Mouse (Mus musculus) midbrain, embryonic 16.5 days (tissue): ENCODE results near the gene Dhx8. TPM values are rescaled to one million over a fixed set of nuclear protein-coding genes. Genes with fewer than 3 reads are reported as not detected.
A peak's percentile ranks its signal among the peaks of the same experiment; 100 is the strongest.

Experiments used
- ATAC-seq: fragments of 200-750 bp; cut with Nextera tagmentation; 2 replicates; pipeline ENCODE4 v1.8.0; 2017; ENCODE audit warnings: moderate TSS enrichment
- H3K27ac ChIP-seq: fragments of 300-500 bp; sonication (generic); 2 replicates; pipeline ENCODE4 v1.5.1; 2014; ENCODE audit warnings: mild to moderate bottlenecking, low read length, mixed read lengths
- H3K27me3 ChIP-seq: fragments of 300-500 bp; sonication (generic); 2 replicates; pipeline ENCODE4 v1.6.1; 2014; ENCODE audit warnings: low read depth, low read length, mixed read lengths; ENCODE audit not compliant: control insufficient read depth, insufficient read depth
- H3K36me3 ChIP-seq: fragments of 300-500 bp; sonication (generic); 2 replicates; pipeline ENCODE4 v1.6.1; 2014; ENCODE audit warnings: mild to moderate bottlenecking, low read length, moderate library complexity, mixed read lengths; ENCODE audit not compliant: control insufficient read depth, insufficient read depth
- H3K4me1 ChIP-seq: fragments of 300-500 bp; sonication (generic); 2 replicates; pipeline ENCODE4 v1.6.1; 2014; ENCODE audit warnings: mild to moderate bottlenecking, low read length, mixed read lengths; ENCODE audit not compliant: control insufficient read depth, insufficient read depth
- H3K4me2 ChIP-seq: fragments of 300-500 bp; sonication (generic); 2 replicates; pipeline ENCODE4 v1.6.1; 2014; ENCODE audit warnings: mild to moderate bottlenecking, low read length, mixed read lengths
- H3K4me3 ChIP-seq: fragments of 300-500 bp; sonication (generic); 2 replicates; pipeline ENCODE4 v1.5.1; 2014; ENCODE audit warnings: low read depth, mild to moderate bottlenecking, low read length, moderate library complexity, mixed read lengths
- H3K9ac ChIP-seq: fragments of 300-500 bp; sonication (generic); 2 replicates; pipeline ENCODE4 v1.6.1; 2014; ENCODE audit warnings: low read depth, low read length, mixed read lengths
- H3K9me3 ChIP-seq: fragments of 300-500 bp; sonication (generic); replicated peaks from 2 replicates; pipeline ENCODE4 v1.6.1; 2014; ENCODE audit warnings: mild to moderate bottlenecking, low read length, mixed read lengths; ENCODE audit not compliant: control insufficient read depth, poor library complexity, severe bottlenecking
- WGBS: fragments of 180-500 bp; shearing (Covaris S2); extraction: QIAGEN DNeasy Blood & Tissue Kit; methylation state at CpG from one replicate; pipeline ENCODE4 v1.1.7; 2014; 5-methylcytosine and 5-hydroxymethylcytosine counted together
- polyA plus RNA-seq: library from polyadenylated mRNA; unstranded; fragments of >200 nt; fragmentation: Nextera tagmentation; extraction: Ambion mirVana; gene quantifications from 2 replicates; pipeline ENCODE4 v1.2.1, GENCODE M21; 2015

Dhx8 gene
- polyA plus RNA-seq, 1 experiment from 2014 or later: 34.3 TPM

- Histone ChIP-seq H3K4me1 (peaks cover 15% of the 10 kb centered on the region), H3K27me3 (peaks cover 55% of the 10 kb centered on the region), H3K9ac (peak overlapping the region; percentile 57), H3K36me3 (no peaks in the 10 kb centered on the region), H3K4me3 (peak overlapping the region; percentile 60), H3K4me2 (peak overlapping the region; percentile 98), H3K9me3 (no peaks in the 10 kb centered on the region), H3K27ac (0 out of 2 replicates have a peak overlapping the region, but pooled peaks have one; percentile 47)
- under 1% methylated on average over 61 of the region's 67 CpGs for WGBS
- peak; percentile 64 for ATAC-seq
Observed at GRCm38 (mm10) chr11:101784488-101785142, 51.9 kb downstream of the Dhx8 start.

- Histone ChIP-seq H3K9ac (peak within 1 kb of the TSS; percentile 57), H3K27ac (0 out of 2 replicates have a peak within 1 kb of the TSS, but pooled peaks have one; percentile 47), H3K9me3 (no peaks in the 10 kb centered on the region), H3K4me3 (peak within 1 kb of the TSS; percentile 60), H3K27me3 (peaks cover 55% of the 10 kb centered on the region), H3K4me2 (peak within 1 kb of the TSS; percentile 98), H3K36me3 (no peaks in the 10 kb centered on the region), H3K4me1 (peaks cover 15% of the 10 kb centered on the region)
- 1% methylated on average over 35 of the region's 35 CpGs for WGBS
- peak; percentile 95 for ATAC-seq
Observed at GRCm38 (mm10) chr11:101785143-101785851, 52.6 kb downstream of the Dhx8 start, which contains the start of gene Etv4. Gene Etv4, minus strand, starts transcription at chr11:101785371.

- Histone ChIP-seq H3K4me1 (peaks cover 19% of the 10 kb centered on the region), H3K4me2 (peak overlapping the region; percentile 98), H3K27ac (no peak overlapping the region), H3K4me3 (peak overlapping the region; percentile 60), H3K27me3 (peaks cover 52% of the 10 kb centered on the region), H3K9me3 (no peaks in the 10 kb centered on the region), H3K36me3 (no peaks in the 10 kb centered on the region), H3K9ac (no peak overlapping the region)
- WGBS: 9% methylated on average over 7 of the region's 7 CpGs
- no peak for ATAC-seq
Observed at GRCm38 (mm10) chr11:101785852-101786205, 53.1 kb downstream of the Dhx8 start.

- Histone ChIP-seq H3K27me3 (peaks cover 49% of the 10 kb centered on the region), H3K36me3 (no peaks in the 10 kb centered on the region), H3K4me1 (peaks cover 27% of the 10 kb centered on the region), H3K9ac (no peak overlapping the region), H3K4me2 (no peak overlapping the region), H3K27ac (no peak overlapping the region), H3K9me3 (no peaks in the 10 kb centered on the region), H3K4me3 (no peak overlapping the region)
- 57% methylated on average over 7 of the region's 7 CpGs for WGBS
- no peak for ATAC-seq
Observed at GRCm38 (mm10) chr11:101786651-101787050, 53.9 kb downstream of the Dhx8 start.

- Histone ChIP-seq H3K27ac (no peak overlapping the region), H3K27me3 (peaks cover 46% of the 10 kb centered on the region), H3K9ac (no peak overlapping the region), H3K4me2 (no peak overlapping the region), H3K36me3 (no peaks in the 10 kb centered on the region), H3K4me1 (peaks cover 27% of the 10 kb centered on the region), H3K9me3 (no peaks in the 10 kb centered on the region), H3K4me3 (no peak overlapping the region)
- ATAC-seq: no peak
- 74% methylated on average over 1 of the region's 1 CpGs for WGBS
Observed at GRCm38 (mm10) chr11:101787432-101787831, 54.7 kb downstream of the Dhx8 start.

- WGBS: 36% methylated on average over 19 of the region's 19 CpGs
- Histone ChIP-seq H3K27me3 (peaks cover 22% of the 10 kb centered on the region), H3K4me1 (peaks cover 12% of the 10 kb centered on the region), H3K4me2 (no peak overlapping the region), H3K36me3 (no peaks in the 10 kb centered on the region), H3K9me3 (no peaks in the 10 kb centered on the region), H3K4me3 (no peak overlapping the region), H3K27ac (peak overlapping the region; percentile 17; the same call in 1 of the 2 replicates), H3K9ac (0 out of 2 replicates have a peak overlapping the region, but pooled peaks have one; percentile 17)
- ATAC-seq: no peak
Observed at GRCm38 (mm10) chr11:101790811-101791526, 58.2 kb downstream of the Dhx8 start.

- H3K27ac ChIP-seq: no peak overlapping the region
- no peaks in the 10 kb centered on the region for H3K9me3 ChIP-seq
- H3K36me3 ChIP-seq: no peaks in the 10 kb centered on the region
- WGBS: 80% methylated on average over 2 of the region's 2 CpGs
- H3K9ac ChIP-seq: no peak overlapping the region
- H3K27me3 ChIP-seq: no peaks in the 10 kb centered on the region
- H3K4me2 ChIP-seq: no peak overlapping the region
- H3K4me3 ChIP-seq: no peak overlapping the region
- ATAC-seq: no peak
- H3K4me1 ChIP-seq: 0 out of 2 replicates have a peak, but pooled peaks cover 4% of the 10 kb centered on the region
Observed at GRCm38 (mm10) chr11:101797355-101797754, 64.6 kb downstream of the Dhx8 start.

GRCm38 (mm10) chr11:101798083-101798482 lies 65.4 kb downstream of the Dhx8 start:
- Histone ChIP-seq H3K9ac (no peak overlapping the region), H3K4me3 (no peak overlapping the region), H3K9me3 (no peaks in the 10 kb centered on the region), H3K27me3 (no peaks in the 10 kb centered on the region), H3K27ac (no peak overlapping the region), H3K4me1 (0 out of 2 replicates have a peak, but pooled peaks cover 4% of the 10 kb centered on the region), H3K36me3 (no peaks in the 10 kb centered on the region), H3K4me2 (no peak overlapping the region)
- ATAC-seq: no peak
- WGBS: 43% methylated on average over 8 of the region's 8 CpGs
